Mouse (Mus musculus): ENCODE measurements around the gene Fam166a. TPM values are rescaled to one million over a fixed set of nuclear protein-coding genes. Genes with fewer than 3 reads are reported as not detected.

Fam166a gene
- total RNA-seq (2014; fragmentation: Nextera tagmentation) (not detected in 2 replicates), total RNA-seq (2017) (not detected in 2 replicates)

- ATAC-seq (replicated peaks; ENCODE audit: low FRiP score, low TSS enrichment, poor library complexity, severe bottlenecking), result no peak
Measured at GRCm38 (mm10) chr2:25218445-25218844, at the start of gene Fam166a. Fam166a (plus strand) TSS chr2:25218745.

DNA sequence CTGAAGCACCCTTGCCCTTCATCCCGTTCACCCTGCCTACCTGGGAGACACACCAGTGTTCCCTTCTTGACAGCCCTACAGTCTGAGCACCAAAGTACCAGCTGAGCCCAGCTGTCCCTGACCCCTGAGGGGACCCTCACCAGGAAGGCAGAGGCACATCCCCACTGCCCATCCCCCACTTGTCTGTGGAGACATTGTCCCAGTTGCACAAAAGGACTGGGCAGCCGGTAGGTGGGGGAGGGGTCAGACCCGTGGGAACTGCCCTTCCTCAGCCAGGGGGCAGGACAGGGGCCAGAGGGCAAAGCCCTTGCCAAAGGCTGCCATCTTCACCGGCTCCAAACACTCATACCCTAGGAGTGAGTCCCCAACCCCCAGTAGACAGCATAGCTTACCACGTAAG, 48.8 kb upstream of the Fam166a start:
- no peak for ATAC-seq (replicated peaks; ENCODE audit: low FRiP score, low TSS enrichment, poor library complexity, severe bottlenecking)

GRCm38 (mm10) chr2:25170326-25171100, 48.0 kb upstream of the Fam166a start:
- no peak for ATAC-seq (replicated peaks; ENCODE audit: low FRiP score, low TSS enrichment, poor library complexity, severe bottlenecking)

- ATAC-seq (replicated peaks; ENCODE audit: low FRiP score, low TSS enrichment, poor library complexity, severe bottlenecking), result no peak
Measured at GRCm38 (mm10) chr2:25171101-25171768, 47.3 kb upstream of the Fam166a start.

GRCm38 (mm10) chr2:25171769-25172153, 46.8 kb upstream of the Fam166a start:
- no peak for ATAC-seq (replicated peaks; ENCODE audit: low FRiP score, low TSS enrichment, poor library complexity, severe bottlenecking)

- no peak for ATAC-seq (replicated peaks; ENCODE audit: low FRiP score, low TSS enrichment, poor library complexity, severe bottlenecking)
Measured at GRCm38 (mm10) chr2:25172629-25173028, 45.9 kb upstream of the Fam166a start.

GRCm38 (mm10) chr2:25173821-25174220, 44.7 kb upstream of the Fam166a start:
- ATAC-seq (replicated peaks; ENCODE audit: low FRiP score, low TSS enrichment, poor library complexity, severe bottlenecking), result no peak

- no peak for ATAC-seq (replicated peaks; ENCODE audit: low FRiP score, low TSS enrichment, poor library complexity, severe bottlenecking)
Measured at GRCm38 (mm10) chr2:25174866-25175689, 43.5 kb upstream of the Fam166a start.

- no peak for ATAC-seq (replicated peaks; ENCODE audit: low FRiP score, low TSS enrichment, poor library complexity, severe bottlenecking)
Measured at GRCm38 (mm10) chr2:25175690-25176078, 42.9 kb upstream of the Fam166a start.

GRCm38 (mm10) chr2:25176573-25176972, 42.0 kb upstream of the Fam166a start:
- no peak for ATAC-seq (replicated peaks; ENCODE audit: low FRiP score, low TSS enrichment, poor library complexity, severe bottlenecking)

DNA sequence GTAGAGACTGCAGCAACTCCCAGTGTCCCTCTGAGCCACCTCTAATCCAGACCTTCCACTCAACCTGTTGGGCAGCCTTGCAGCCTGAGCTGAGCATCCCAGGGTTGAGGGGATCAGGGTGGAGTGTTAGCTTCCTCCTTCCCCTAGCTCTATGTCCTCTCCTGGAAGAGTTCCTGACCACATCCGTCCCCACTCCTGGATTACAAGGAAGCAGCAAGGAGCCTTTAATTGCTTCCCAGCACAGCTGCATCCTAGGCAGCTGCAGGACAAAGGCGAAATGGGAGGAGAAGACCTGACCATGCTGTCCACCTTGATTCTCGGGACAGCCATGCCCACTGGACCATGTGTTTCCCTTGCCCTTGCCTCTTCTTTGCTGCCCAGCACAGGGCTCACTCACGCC, 41.5 kb upstream of the Fam166a start:
- ATAC-seq (replicated peaks; ENCODE audit: low FRiP score, low TSS enrichment, poor library complexity, severe bottlenecking), result no peak

DNA sequence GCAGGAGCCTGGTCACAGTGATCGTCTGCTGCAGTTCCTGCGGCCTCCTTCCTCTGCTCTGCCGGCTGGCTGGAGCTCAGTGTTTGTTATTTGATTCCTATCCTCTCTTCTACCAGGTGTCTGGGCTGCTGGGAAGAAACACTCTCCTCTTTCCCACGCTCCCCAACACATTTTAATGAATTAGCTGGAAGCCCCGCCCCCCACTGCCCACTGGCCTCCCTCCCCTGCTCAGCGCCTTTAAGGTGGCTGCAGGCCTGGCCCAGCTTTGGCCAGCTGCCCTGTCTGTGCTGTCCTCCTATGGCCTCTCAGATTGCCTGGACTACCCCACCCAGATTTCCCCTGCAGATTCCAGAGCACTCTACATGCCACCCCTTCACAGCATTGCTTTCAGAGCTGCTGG, 40.9 kb upstream of the Fam166a start:
- no peak for ATAC-seq (replicated peaks; ENCODE audit: low FRiP score, low TSS enrichment, poor library complexity, severe bottlenecking)

DNA sequence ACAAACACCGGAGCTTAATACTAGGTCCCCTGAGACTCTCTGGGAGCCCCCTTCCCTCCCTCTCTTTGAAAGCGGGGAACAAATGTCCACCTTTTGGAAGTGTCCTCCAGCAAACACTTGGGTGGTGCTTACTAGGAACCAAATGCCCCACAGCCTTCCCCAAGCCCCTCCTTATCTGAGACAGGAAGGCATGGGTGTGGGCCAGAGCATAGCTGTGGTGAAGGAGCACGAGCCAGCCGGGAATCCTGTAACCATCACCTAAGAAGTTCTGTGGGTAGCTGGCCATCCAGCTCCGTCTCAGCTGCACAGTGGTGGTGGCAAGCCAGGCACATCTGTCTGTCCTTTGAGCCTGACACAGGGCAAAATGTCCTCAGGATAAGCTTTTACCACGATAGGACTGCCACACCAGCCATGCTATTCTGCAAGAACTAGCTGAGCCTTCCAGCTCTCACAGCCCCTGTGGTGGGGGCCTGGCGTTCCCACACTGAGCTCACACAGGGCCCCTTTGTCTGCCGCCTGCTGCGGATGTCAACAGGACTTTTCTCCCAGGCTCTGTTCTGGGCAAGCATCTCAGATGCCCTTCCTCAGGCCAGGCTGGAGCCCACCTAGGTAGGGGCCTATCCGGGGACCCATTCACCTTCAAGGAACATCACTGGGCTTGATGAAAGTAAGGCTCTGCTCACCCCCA, 40.1 kb upstream of the Fam166a start:
- no peak for ATAC-seq (replicated peaks; ENCODE audit: low FRiP score, low TSS enrichment, poor library complexity, severe bottlenecking)

- ATAC-seq (replicated peaks; ENCODE audit: low FRiP score, low TSS enrichment, poor library complexity, severe bottlenecking), result no peak
Measured at GRCm38 (mm10) chr2:25179566-25180217, 38.9 kb upstream of the Fam166a start.

GRCm38 (mm10) chr2:25180478-25180903, 38.1 kb upstream of the Fam166a start, which contains the start of gene Nrarp:
Nrarp (plus strand) TSS chr2:25180758.
- peak; percentile 77 for ATAC-seq (replicated peaks; ENCODE audit: low FRiP score, low TSS enrichment, poor library complexity, severe bottlenecking)

- ATAC-seq (replicated peaks; ENCODE audit: low FRiP score, low TSS enrichment, poor library complexity, severe bottlenecking), result peak; percentile 38; the same call in 1 of the 2 replicates
Measured at GRCm38 (mm10) chr2:25180973-25181890, 37.3 kb upstream of the Fam166a start.

- no peak for ATAC-seq (replicated peaks; ENCODE audit: low FRiP score, low TSS enrichment, poor library complexity, severe bottlenecking)
Measured at GRCm38 (mm10) chr2:25181891-25182397, 36.6 kb upstream of the Fam166a start.

DNA sequence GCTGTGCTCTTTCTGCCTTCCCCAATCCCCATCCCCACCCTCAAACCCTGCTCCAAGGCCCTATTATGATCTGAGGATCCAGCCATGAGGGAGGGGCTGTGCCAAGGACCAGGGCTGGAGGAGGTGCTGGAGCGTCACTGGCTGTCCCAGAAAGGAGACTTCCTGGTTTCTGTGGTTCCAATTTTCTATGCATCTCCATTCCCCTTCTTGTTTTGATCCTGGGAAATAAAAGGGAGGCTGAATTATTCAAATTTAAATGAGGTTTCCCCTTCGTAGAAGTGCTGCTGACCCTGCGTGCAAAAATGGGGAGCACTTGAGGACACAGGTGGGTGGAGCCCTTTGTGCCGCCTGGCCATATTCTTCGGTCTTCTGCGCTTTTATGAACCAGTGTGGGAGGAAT, 35.9 kb upstream of the Fam166a start:
- no peak for ATAC-seq (replicated peaks; ENCODE audit: low FRiP score, low TSS enrichment, poor library complexity, severe bottlenecking)
